Mouse (Mus musculus): ENCODE measurements around the gene Snx25. TPM values are rescaled to one million over a fixed set of nuclear protein-coding genes. Genes with fewer than 3 reads are reported as not detected.

Gene Snx25
- polyA plus RNA-seq (2012; ENCODE audit: low replicate concordance): 4.9 and 6.6 TPM in 2 replicates

DNA sequence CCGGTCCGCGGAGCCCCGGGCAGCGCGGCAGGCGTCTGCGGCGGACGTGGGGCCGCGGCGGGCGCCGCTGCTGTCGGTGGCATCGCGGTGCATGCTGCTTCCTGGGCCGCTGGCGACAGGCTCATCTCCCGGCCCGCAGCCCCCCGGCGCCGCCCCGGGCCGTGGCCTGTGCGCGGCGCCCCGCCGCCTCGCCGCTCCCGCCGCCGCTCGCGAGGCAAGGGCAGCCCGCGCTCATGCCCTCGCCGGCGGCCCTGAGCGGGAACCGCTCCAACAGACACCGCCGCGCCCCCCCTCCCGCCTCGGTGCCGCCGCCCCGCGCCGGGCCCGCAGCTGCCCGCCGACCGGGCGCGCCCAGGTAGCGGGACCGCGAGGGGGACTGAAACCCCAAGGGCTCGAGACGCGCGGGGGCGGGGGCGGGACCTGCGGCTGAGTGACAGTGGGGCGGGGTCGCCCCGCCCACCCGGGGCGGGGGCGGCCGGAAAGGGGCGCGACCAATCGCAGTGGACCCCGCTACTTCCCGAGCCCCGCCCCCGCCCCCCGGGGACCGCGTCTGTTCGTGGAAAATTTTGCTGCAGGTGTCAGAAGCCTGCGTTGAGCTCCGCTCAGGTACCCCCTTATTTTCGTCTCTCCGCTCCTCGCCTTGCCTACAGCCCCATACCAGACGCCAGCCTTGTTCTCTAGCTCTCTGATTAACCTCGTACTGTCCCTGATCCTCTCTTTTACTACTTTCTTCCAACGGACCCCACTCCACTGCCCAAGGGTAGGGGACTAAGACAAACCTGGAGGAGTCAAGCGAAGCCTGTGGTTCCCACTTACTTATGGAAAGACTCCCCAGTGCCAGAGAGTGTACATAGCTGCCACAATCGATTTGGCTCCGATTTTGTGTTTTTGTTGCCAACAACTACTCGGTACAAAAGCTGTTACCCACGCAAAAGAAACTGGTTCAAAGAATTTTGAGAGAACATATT, at the start of gene Snx25:
Gene Snx25 (minus strand): TSS at position 96 of the 968 bp plus-strand sequence.

DNA sequence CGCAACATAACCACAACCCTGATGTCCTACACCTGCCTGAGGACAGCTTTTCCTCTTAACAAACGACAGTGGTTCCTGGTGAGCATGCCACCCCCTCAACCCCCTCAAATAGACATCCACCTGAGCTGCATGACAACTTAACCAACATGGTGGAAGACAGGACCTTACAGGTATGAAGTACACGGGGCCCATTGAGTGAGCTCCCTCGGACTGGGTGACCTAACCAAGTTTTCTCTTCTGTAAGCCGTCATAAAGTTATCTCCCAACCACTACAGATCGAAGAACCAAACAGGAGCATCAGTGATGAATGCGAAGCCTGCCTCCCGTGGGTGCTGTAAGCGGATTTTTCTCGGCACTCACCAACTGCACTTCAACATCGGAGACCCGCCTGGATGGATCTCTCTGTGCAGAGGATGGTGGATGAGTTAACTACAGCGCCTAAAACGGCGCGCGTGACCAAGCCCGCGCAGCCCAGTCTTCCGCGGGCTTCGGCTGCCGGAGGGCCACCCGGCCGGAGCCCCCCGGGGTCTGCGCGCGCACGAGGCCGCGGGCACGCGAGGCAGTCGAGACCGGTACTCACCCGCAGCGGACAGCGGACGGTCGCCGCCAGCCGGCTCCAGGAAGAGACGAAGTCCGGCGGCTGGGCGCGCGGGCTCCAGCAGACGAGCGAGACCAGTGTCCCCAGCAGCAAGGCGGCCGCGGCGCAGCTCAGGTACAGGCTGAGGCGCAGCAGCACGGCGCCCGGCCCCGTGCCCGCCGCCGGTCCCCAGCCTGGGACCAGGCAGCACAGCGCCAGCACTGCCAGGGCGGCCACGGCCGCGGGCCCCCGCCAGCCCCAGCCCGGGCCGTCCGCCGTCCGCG, 527 bp downstream of the Snx25 start, which contains the start of gene Cfap97:
Gene Cfap97 (plus strand): TSS at position 570 of the 861 bp plus-strand sequence.

DNA sequence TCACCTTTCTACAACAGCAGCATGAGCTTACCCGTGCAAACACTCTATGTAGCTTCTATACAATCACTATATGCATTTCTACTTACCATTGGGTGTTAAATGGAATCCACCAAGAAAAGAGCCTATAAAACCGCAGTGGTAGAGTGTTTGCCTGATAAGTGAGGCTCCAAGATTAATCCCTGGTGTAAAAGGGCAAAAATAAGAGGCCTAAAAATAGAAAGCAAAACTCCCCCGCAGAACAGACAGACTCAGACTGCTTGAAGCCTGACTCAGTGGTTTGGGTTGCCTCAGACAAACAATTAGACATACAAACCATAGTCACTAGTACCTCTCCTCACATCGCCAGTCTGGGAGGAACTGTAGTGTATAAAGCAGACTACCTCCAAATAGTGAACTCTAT, 146.4 kb downstream of the Snx25 start, which contains the start of gene Ankrd37:
Gene Ankrd37 (minus strand): TSS at position 112 of the 400 bp plus-strand sequence.

DNA sequence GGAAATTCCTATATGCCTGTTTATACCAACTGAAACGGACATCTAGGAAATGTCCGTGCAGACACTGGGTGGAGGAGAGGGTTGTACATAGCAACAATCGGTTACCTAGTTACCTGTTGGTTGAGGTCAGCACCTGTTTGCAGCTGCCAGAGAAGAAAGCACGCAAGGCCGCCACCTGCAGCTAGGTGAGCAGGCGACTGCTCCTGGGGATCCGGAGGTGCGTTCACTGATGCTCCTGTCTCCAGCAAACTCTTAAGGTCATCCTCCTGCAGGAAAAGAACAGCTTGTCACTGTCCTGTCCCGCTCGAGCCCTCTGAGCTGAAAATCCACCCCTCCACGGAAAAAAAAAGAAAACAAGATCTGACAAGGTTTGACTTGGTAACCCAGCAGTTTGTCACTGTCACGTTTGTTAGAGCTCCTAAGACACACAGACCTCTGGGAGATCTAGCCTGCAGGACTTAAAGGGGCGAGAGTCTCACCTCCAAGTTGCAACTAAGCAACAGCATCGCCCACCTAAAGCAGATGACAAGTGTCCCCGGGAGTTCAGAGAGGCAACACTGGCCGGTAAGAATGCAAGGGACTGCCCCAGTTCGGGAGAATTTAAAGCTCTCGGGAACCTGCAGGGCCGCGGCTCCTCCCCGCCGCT, 152.7 kb downstream of the Snx25 start, which contains the start of gene Lrp2bp:
Gene Lrp2bp (plus strand): TSS at position 166 of the 646 bp plus-strand sequence.

Other genes with a start within 250 kb of the Snx25 start
- gene Ccdc110, start 217.5 kb downstream of the Snx25 start, polyA plus RNA-seq (2012; ENCODE audit: low replicate concordance): not detected in 2 replicates
- gene 1700029J07Rik, start 176.9 kb downstream of the Snx25 start, polyA plus RNA-seq (2012; ENCODE audit: low replicate concordance): not detected in 2 replicates
- gene Ufsp2, start 176.6 kb downstream of the Snx25 start, polyA plus RNA-seq (2012; ENCODE audit: low replicate concordance): 0.63 TPM in 1 of 2 replicates, not detected in the other
- gene Lrp2bp, start 152.9 kb downstream of the Snx25 start, polyA plus RNA-seq (2012; ENCODE audit: low replicate concordance): 0.09 and 0.15 TPM in 2 replicates
- 3.5 and 5.1 TPM in 2 replicates for gene Ankrd37, start 146.5 kb downstream of the Snx25 start, polyA plus RNA-seq (2012; ENCODE audit: low replicate concordance)
- 1.2 and 1.6 TPM in 2 replicates for gene Cfap97, start 388 bp downstream of the Snx25 start, polyA plus RNA-seq (2012; ENCODE audit: low replicate concordance)
- 9.9 and 31.0 TPM in 2 replicates for gene Slc25a4, start 59.1 kb upstream of the Snx25 start, polyA plus RNA-seq (2012; ENCODE audit: low replicate concordance)
- not detected in 2 replicates for gene Helt, start 142.5 kb upstream of the Snx25 start, polyA plus RNA-seq (2012; ENCODE audit: low replicate concordance)

Data from leukemia stem cell, adult 10-12 weeks (primary cell).